Mouse (Mus musculus): Measurements from ENCODE around the gene Ctbp1.

DNA sequence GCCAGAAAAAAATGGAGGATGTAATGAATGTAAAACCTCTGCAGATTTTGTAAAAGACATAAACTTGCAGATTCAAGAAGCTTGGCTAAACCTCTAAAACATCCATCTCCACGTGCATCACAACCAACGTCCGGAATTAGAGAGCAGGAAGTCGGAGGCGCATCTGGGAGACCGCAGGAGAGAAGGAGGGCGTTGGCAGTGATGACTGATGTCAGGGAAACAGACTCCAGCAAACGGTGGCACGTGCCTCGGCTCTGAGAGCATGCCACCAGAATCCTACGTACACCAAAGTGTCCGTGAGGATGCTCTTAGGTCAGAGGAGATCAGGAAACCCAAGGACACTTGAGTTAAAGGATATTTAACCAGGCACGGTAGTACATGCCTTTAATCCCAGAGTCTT lies 73.1 kb downstream of the Ctbp1 start:
- no peak for TF ChIP-seq CTCF (IDR thresholded peaks at IDR 0.05; ENCODE audit: borderline replicate concordance, extremely low read depth, insufficient read depth, insufficient read length)
- TF ChIP-seq POLR2A (IDR thresholded peaks at IDR 0.05; ENCODE audit: borderline replicate concordance, extremely low read depth, insufficient read depth, insufficient read length, poor library complexity, severe bottlenecking) = no peak
